Mouse (Mus musculus) CH12.LX (cell line): ENCODE results near the gene 1810046K07Rik. TPM values are rescaled to one million over a fixed set of nuclear protein-coding genes. Genes with fewer than 3 reads are reported as not detected.

Experiments used
- DNase-seq: peaks from one replicate; pipeline ENCODE4 v3.0.0-alpha.2; 2013; ENCODE audit errors: extremely low read depth
- H3K27ac ChIP-seq: 2 replicates; pipeline ENCODE4 v1.5.1; 2012; ENCODE audit warnings: low read depth, mild to moderate bottlenecking, control low read depth, moderate library complexity; ENCODE audit not compliant: insufficient read depth
- H3K27me3 ChIP-seq: replicated peaks from 2 replicates; pipeline ENCODE3; 2012; ENCODE audit warnings: inconsistent platforms
- H3K36me3 ChIP-seq, 2 experiments: replicated peaks in 1 of 2; 2 replicates each; pipeline versions ENCODE3 to v1.6.1; 2012; ENCODE audit warnings: inconsistent platforms in 1 of 2, low read length in 1 of 2, mild to moderate bottlenecking in 1 of 2, mixed read lengths in 1 of 2, moderate library complexity in 1 of 2; ENCODE audit not compliant: control insufficient read depth in 1 of 2, insufficient read depth in 1 of 2
- H3K4me1 ChIP-seq, 2 experiments: 2 replicates each; pipeline ENCODE4 v1.6.1; 2012; ENCODE audit warnings: inconsistent platforms in 1 of 2, moderate library complexity in 1 of 2; ENCODE audit not compliant: insufficient read depth in 2 of 2, control insufficient read depth in 1 of 2
- H3K4me2 ChIP-seq: 2 replicates; pipeline ENCODE4 v1.6.1; 2012; ENCODE audit warnings: low read depth, mild to moderate bottlenecking, control low read depth; ENCODE audit not compliant: poor library complexity, insufficient read depth, severe bottlenecking
- H3K4me3 ChIP-seq, 3 experiments: fragments of 150-350 bp in 1 of 3; sonication (generic) in 1 of 3; replicated peaks in 1 of 3; 2 replicates each; pipeline versions ENCODE3 to v1.5.1; 2011 to 2012; ENCODE audit warnings: low read depth in 2 of 3, low read length in 2 of 3, mild to moderate bottlenecking in 2 of 3, moderate library complexity in 2 of 3, control low read depth in 1 of 3, improper control_type of control experiment in 1 of 3, inconsistent platforms in 1 of 3, mixed read lengths in 1 of 3; ENCODE audit not compliant: poor library complexity in 1 of 3
- H3K79me2 ChIP-seq: replicated peaks from 2 replicates; pipeline ENCODE4 v1.6.1; 2012; ENCODE audit warnings: mild to moderate bottlenecking, moderate library complexity; ENCODE audit not compliant: control insufficient read depth, poor library complexity, insufficient read depth, severe bottlenecking; ENCODE audit errors: extremely low read depth
- H3K9ac ChIP-seq: 2 replicates; pipeline ENCODE4 v1.6.1; 2012; ENCODE audit warnings: low read depth, mild to moderate bottlenecking, control low read depth, moderate library complexity; ENCODE audit not compliant: insufficient read depth
- H3K9me3 ChIP-seq: replicated peaks from 2 replicates; pipeline ENCODE3; 2012; ENCODE audit warnings: low read length, inconsistent platforms, mixed read lengths
- CHD1 ChIP-seq: IDR thresholded peaks from 2 replicates; pipeline ENCODE4 v1.6.1; 2012; ENCODE audit warnings: low read depth, low read length, improper control_type of control experiment, inconsistent platforms
- CHD2 ChIP-seq: IDR thresholded peaks from 2 replicates; pipeline ENCODE4 v1.6.1; 2011; ENCODE audit warnings: low read length, improper control_type of control experiment
- CTCF ChIP-seq, 2 experiments: IDR thresholded peaks in 1 of 2; conservative IDR thresholded peaks in 1 of 2; 2 replicates each; pipeline ENCODE4 v1.5.1; 2011 to 2012; ENCODE audit warnings: low read depth in 2 of 2, low read length in 2 of 2, improper control_type of control experiment in 1 of 2, inconsistent platforms in 1 of 2, mild to moderate bottlenecking in 1 of 2, moderate library complexity in 1 of 2
- E2F4 ChIP-seq: IDR thresholded peaks from 2 replicates; pipeline ENCODE4 v1.6.1; 2011; ENCODE audit warnings: low read depth, low read length, improper control_type of control experiment; ENCODE audit not compliant: insufficient replicate concordance
- ELF1 ChIP-seq: IDR thresholded peaks from 2 replicates; pipeline ENCODE4 v1.6.1; 2014; ENCODE audit warnings: low read depth, mild to moderate bottlenecking, inconsistent platforms, low read length, improper control_type of control experiment
- EP300 ChIP-seq: IDR thresholded peaks from 2 replicates; pipeline ENCODE4 v1.6.1; 2011; ENCODE audit warnings: low read length, improper control_type of control experiment
- ETS1 ChIP-seq: conservative IDR thresholded peaks from 2 replicates; pipeline ENCODE4 v1.6.1; 2012; ENCODE audit warnings: low read depth, mild to moderate bottlenecking, inconsistent platforms, low read length, improper control_type of control experiment, moderate library complexity
- HCFC1 ChIP-seq: IDR thresholded peaks from 2 replicates; pipeline ENCODE4 v1.6.1; 2012; ENCODE audit warnings: low read depth, mild to moderate bottlenecking, inconsistent platforms, low read length, improper control_type of control experiment
- IRF4 ChIP-seq: IDR thresholded peaks from 2 replicates; pipeline ENCODE4 v1.6.1; 2014; ENCODE audit warnings: low read depth, mild to moderate bottlenecking, inconsistent platforms, low read length, improper control_type of control experiment
- JUND ChIP-seq: conservative IDR thresholded peaks from 2 replicates; pipeline ENCODE4 v1.6.1; 2011; ENCODE audit warnings: low read depth, low read length, improper control_type of control experiment
- KAT2A ChIP-seq: IDR thresholded peaks from 2 replicates; pipeline ENCODE4 v1.6.1; 2012; ENCODE audit warnings: low read length, improper control_type of control experiment, inconsistent platforms; ENCODE audit not compliant: insufficient replicate concordance
- MAFK ChIP-seq: IDR thresholded peaks from 2 replicates; pipeline ENCODE4 v1.6.1; 2011; ENCODE audit warnings: low read length, improper control_type of control experiment; ENCODE audit not compliant: insufficient replicate concordance
- MAX ChIP-seq: IDR thresholded peaks from 2 replicates; pipeline ENCODE4 v1.6.1; 2011; ENCODE audit warnings: low read length, improper control_type of control experiment
- MAZ ChIP-seq: IDR thresholded peaks from 2 replicates; pipeline ENCODE4 v1.6.1; 2012; ENCODE audit warnings: low read depth, mild to moderate bottlenecking, inconsistent platforms, low read length, improper control_type of control experiment, moderate library complexity
- MEF2A ChIP-seq: IDR thresholded peaks from 2 replicates; pipeline ENCODE4 v1.6.1; 2014; ENCODE audit warnings: low read depth, mild to moderate bottlenecking, inconsistent platforms, low read length, improper control_type of control experiment, borderline replicate concordance
- MYC ChIP-seq: IDR thresholded peaks from 2 replicates; pipeline ENCODE4 v1.6.1; 2011; ENCODE audit warnings: low read depth, mild to moderate bottlenecking, improper control_type of control experiment, low read length
- NELFE ChIP-seq: IDR thresholded peaks from 2 replicates; pipeline ENCODE4 v1.6.1; 2011; ENCODE audit warnings: low read depth, low read length, improper control_type of control experiment
- NRF1 ChIP-seq: IDR thresholded peaks from 2 replicates; pipeline ENCODE4 v1.6.1; 2014; ENCODE audit warnings: low read depth, mild to moderate bottlenecking, inconsistent platforms, low read length, improper control_type of control experiment, moderate library complexity
- PAX5 ChIP-seq: IDR thresholded peaks from 2 replicates; pipeline ENCODE4 v1.6.1; 2012; ENCODE audit warnings: low read length, inconsistent platforms, mixed read lengths
- POLR2A ChIP-seq: IDR thresholded peaks from 2 replicates; pipeline ENCODE4 v1.6.1; 2011; ENCODE audit warnings: low read depth, mild to moderate bottlenecking, improper control_type of control experiment, low read length
- POLR2AphosphoS2 ChIP-seq: IDR thresholded peaks from 2 replicates; pipeline ENCODE4 v1.6.1; 2011; ENCODE audit warnings: low read depth, low read length, improper control_type of control experiment
- RAD21 ChIP-seq: IDR thresholded peaks from 2 replicates; pipeline ENCODE4 v1.6.1; 2011; ENCODE audit warnings: low read depth, mild to moderate bottlenecking, low read length, improper control_type of control experiment, moderate library complexity
- SIN3A ChIP-seq: IDR thresholded peaks from 2 replicates; pipeline ENCODE4 v1.6.1; 2012; ENCODE audit warnings: low read length, improper control_type of control experiment, inconsistent platforms
- SMC3 ChIP-seq: IDR thresholded peaks from 2 replicates; pipeline ENCODE4 v1.6.1; 2011; ENCODE audit warnings: low read depth, low read length, improper control_type of control experiment
- TBP ChIP-seq: conservative IDR thresholded peaks from 2 replicates; pipeline ENCODE4 v1.6.1; 2011; ENCODE audit warnings: low read depth, low read length, improper control_type of control experiment
- TCF12 ChIP-seq: IDR thresholded peaks from 2 replicates; pipeline ENCODE4 v1.6.1; 2014; ENCODE audit warnings: low read depth, mild to moderate bottlenecking, inconsistent platforms, low read length, improper control_type of control experiment
- UBTF ChIP-seq: IDR thresholded peaks from 2 replicates; pipeline ENCODE4 v1.6.1; 2012; ENCODE audit warnings: low read depth, mild to moderate bottlenecking, inconsistent platforms, low read length, improper control_type of control experiment, moderate library complexity
- USF2 ChIP-seq: conservative IDR thresholded peaks from 2 replicates; pipeline ENCODE4 v1.6.1; 2011; ENCODE audit warnings: low read depth, low read length, improper control_type of control experiment
- ZC3H11A ChIP-seq: IDR thresholded peaks from 2 replicates; pipeline ENCODE4 v1.6.1; 2012; ENCODE audit warnings: low read depth, mild to moderate bottlenecking, inconsistent platforms, low read length, improper control_type of control experiment
- ZNF384 ChIP-seq: IDR thresholded peaks from 2 replicates; pipeline ENCODE4 v1.6.1; 2012; ENCODE audit warnings: low read depth, low read length, improper control_type of control experiment, inconsistent platforms
- dilution Hi-C: fragments of 300-500 bp; cut with MboI; formaldehyde crosslinking; loops from 2 replicates; pipeline ENCODE4 v1.14.3; 2020; ENCODE audit warnings: low sequenced_read_pairs; ENCODE audit not compliant: extremely low pct_unique_long_range_greater_than_20kb, extremely low pct_ligation_motif_present
- in situ Hi-C: fragments of 300-500 bp; cut with MboI; formaldehyde crosslinking; loops from 3 replicates; pipeline ENCODE4 v1.14.3; 2019; ENCODE audit warnings: low sequenced_read_pairs, low pct_ligation_motif_present, low pct_unique_long_range_greater_than_20kb, mixed read lengths
- polyA plus RNA-seq: library from polyadenylated mRNA; unstranded; fragments of >175 nt; gene quantifications from 2 replicates; pipeline ENCODE4 v1.2.1, GENCODE M21; 2012; ENCODE audit warnings: low read depth; ENCODE audit not compliant: insufficient read length
- total RNA-seq, 2 experiments: library from RNA; depleted of rRNA; stranded (reverse); fragments of 300-350 nt in 1 of 2; fragments of >200 nt in 1 of 2; gene quantifications; 2 replicates each; pipeline ENCODE4 v1.2.3; 2012 to 2014

Gene 1810046K07Rik
- total and polyA plus RNA-seq, 3 experiments = 33.4 to 188 (median 59.9) TPM

DNA sequence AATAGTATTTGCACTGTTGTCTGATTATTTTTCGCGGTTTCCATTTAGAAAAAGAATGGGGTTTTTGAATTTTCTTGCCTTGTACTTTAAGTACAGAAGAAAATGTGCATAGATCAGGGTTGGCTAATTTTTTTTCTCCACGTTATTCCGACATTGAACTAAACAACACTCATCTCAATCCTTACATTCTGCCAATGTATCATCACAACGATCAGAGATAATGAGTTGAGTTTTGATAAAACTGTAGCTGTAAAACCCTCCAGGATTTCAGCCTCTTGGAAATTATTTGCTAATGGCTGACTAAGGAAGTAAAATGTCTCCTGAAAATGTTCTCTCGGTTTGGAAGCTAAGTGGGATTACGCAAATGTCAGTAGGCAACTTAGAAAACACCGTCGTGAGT lies 17.1 kb upstream of the 1810046K07Rik start:
- Histone ChIP-seq H3K9me3 (no peaks in the 10 kb centered on the region), H3K9ac (no peak overlapping the region), H3K27me3 (no peaks in the 10 kb centered on the region), H3K4me1 (no peaks in the 10 kb centered on the region), H3K27ac (no peak overlapping the region), H3K79me2 (no peaks in the 10 kb centered on the region), H3K36me3 (no peaks in the 10 kb centered on the region), H3K4me3 (no peak overlapping the region), H3K4me2 (no peak overlapping the region)
- in situ Hi-C loops = loop anchor here (25.0 kb wide), 2 partner anchors 417 to 567 kb away; partner anchors contain the start of gene Arhgap20
- TF ChIP-seq MYC = no peak
- no peak for TF ChIP-seq ETS1
- TF ChIP-seq TCF12 = no peak
- no peak for TF ChIP-seq E2F4
- TF ChIP-seq IRF4 = no peak
- TF ChIP-seq EP300 = no peak
- TF ChIP-seq USF2 = no peak
- TF ChIP-seq ZNF384 = no peak
- TF ChIP-seq JUND = no peak
- TF ChIP-seq KAT2A = no peak
- no peak for TF ChIP-seq MAFK
- no peak for DNase-seq
- dilution Hi-C loops = no loop called here

- H3K4me1 ChIP-seq = peaks cover 15 to 50% of the 10 kb centered on the region in 2 experiments
- no peaks in the 10 kb centered on the region for H3K9me3 ChIP-seq
- peak; percentile 91 for DNase-seq
- H3K9ac ChIP-seq = no peak overlapping the region
- H3K27ac ChIP-seq = no peak overlapping the region
- H3K79me2 ChIP-seq = no peaks in the 10 kb centered on the region
- H3K4me2 ChIP-seq = 0 out of 2 replicates have a peak overlapping the region, but pooled peaks have one; percentile 35
- H3K27me3 ChIP-seq = no peaks in the 10 kb centered on the region
- H3K36me3 ChIP-seq = no peaks in the 10 kb centered on the region
- no peak overlapping the region for H3K4me3 ChIP-seq
- dilution Hi-C loops (no loop called here), in situ Hi-C loops (loop anchor here (25.0 kb wide), 2 partner anchors 427 to 577 kb away; partner anchors contain the start of gene Arhgap20)
- TF ChIP-seq ZC3H11A (peak; percentile 86), UBTF (no peak), ELF1 (0 out of 2 replicates have a peak, but pooled peaks have one; percentile 7), CHD2 (no peak), CTCF (conservative IDR thresholded peaks at IDR 0.05 in 1 of 2, IDR thresholded peaks at IDR 0.05 in 1 of 2; ENCODE audit: low read depth in 2 of 2, low read length in 2 of 2) (peak; percentile 98 to 99), MEF2A (peak; percentile 50), E2F4 (no peak), POLR2A (no peak), MAZ (no peak), USF2 (no peak), SIN3A (peak; percentile 64; the same call in 1 of the 2 replicates), ZNF384 (no peak), POLR2AphosphoS2 (no peak), NRF1 (peak; percentile 17; the same call in 1 of the 2 replicates), KAT2A (no peak), CHD1 (no peak), PAX5 (no peak), TBP (no peak), SMC3 (peak; percentile 93), EP300 (no peak), RAD21 (no peak; the same call in none of the 2 replicates), JUND (peak; percentile 34; the same call in 1 of the 2 replicates), ETS1 (no peak), MAFK (no peak), NELFE (peak; percentile 61; the same call in 1 of the 2 replicates), MAX (peak; percentile 34; the same call in 1 of the 2 replicates), HCFC1 (no peak; the same call in 1 of the 2 replicates), TCF12 (0 out of 2 replicates have a peak, but pooled peaks have one; percentile 28)
These were observed 6.7 kb upstream of the 1810046K07Rik start for GRCm38 (mm10) chr9:51335294-51336010.
